Mouse (Mus musculus) intestine, embryonic 15.5 days (tissue): ENCODE measurements at regions not wholly inside any gene's neighbourhood (a gene's known extent, or its start where the extent isn't known, plus 50 kb on each side); places are given as distances from the start of the nearest gene placed in this dataset.

Experiments used
- ATAC-seq: fragments of 200-750 bp; cut with Nextera tagmentation; 2 replicates; pipeline ENCODE4 v1.8.0; 2017; ENCODE audit warnings: moderate TSS enrichment, moderate library complexity
- H3K27ac ChIP-seq: fragments of 300-500 bp; sonication (generic); 2 replicates; pipeline ENCODE4 v1.5.1; 2015; ENCODE audit warnings: mild to moderate bottlenecking, inconsistent platforms
- H3K27me3 ChIP-seq: fragments of 300-500 bp; sonication (generic); replicated peaks from 2 replicates; pipeline ENCODE4 v1.6.1; 2015; ENCODE audit warnings: inconsistent platforms
- H3K36me3 ChIP-seq: fragments of 300-500 bp; sonication (generic); 2 replicates; pipeline ENCODE4 v1.6.1; 2015; ENCODE audit warnings: inconsistent platforms
- H3K4me1 ChIP-seq: fragments of 300-500 bp; sonication (generic); replicated peaks from 2 replicates; pipeline ENCODE4 v1.6.1; 2015; ENCODE audit warnings: inconsistent platforms
- H3K4me2 ChIP-seq: fragments of 300-500 bp; sonication (generic); replicated peaks from 2 replicates; pipeline ENCODE4 v1.6.1; 2015; ENCODE audit warnings: mild to moderate bottlenecking, inconsistent platforms
- H3K4me3 ChIP-seq: fragments of 300-500 bp; sonication (generic); replicated peaks from 2 replicates; pipeline ENCODE4 v1.5.1; 2015; ENCODE audit warnings: inconsistent platforms
- H3K9ac ChIP-seq: fragments of 300-500 bp; sonication (generic); 2 replicates; pipeline ENCODE4 v1.6.1; 2015; ENCODE audit warnings: inconsistent platforms
- H3K9me3 ChIP-seq: fragments of 300-500 bp; sonication (generic); 2 replicates; pipeline ENCODE4 v1.6.1; 2016; ENCODE audit warnings: inconsistent platforms
- WGBS: fragments of 180-500 bp; shearing (Covaris S2); methylation state at CpG from one replicate; pipeline ENCODE4 v1.1.7; 2015; 5-methylcytosine and 5-hydroxymethylcytosine counted together

- Histone ChIP-seq H3K9ac (no peak overlapping the region), H3K27me3 (no peaks in the 10 kb centered on the region), H3K36me3 (no peaks in the 10 kb centered on the region), H3K4me3 (no peak overlapping the region), H3K4me1 (no peaks in the 10 kb centered on the region), H3K27ac (no peak overlapping the region), H3K9me3 (no peaks in the 10 kb centered on the region), H3K4me2 (no peak overlapping the region)
- no peak for ATAC-seq
Observed at GRCm38 (mm10) chr10:111713676-111714075, 207.6 kb downstream of the Phlda1 start.

GRCm38 (mm10) chr10:111715172-111715571 is 209.1 kb downstream of the Phlda1 start:
- no peaks in the 10 kb centered on the region for H3K9me3 ChIP-seq
- H3K4me3 ChIP-seq = no peak overlapping the region
- no peaks in the 10 kb centered on the region for H3K27me3 ChIP-seq
- H3K4me1 ChIP-seq = no peaks in the 10 kb centered on the region
- ATAC-seq = peak; percentile 63
- no peaks in the 10 kb centered on the region for H3K36me3 ChIP-seq
- H3K4me2 ChIP-seq = no peak overlapping the region
- no peak overlapping the region for H3K9ac ChIP-seq
- 41% methylated on average over 6 of the region's 6 CpGs for WGBS
- H3K27ac ChIP-seq = no peak overlapping the region

- no peaks in the 10 kb centered on the region for H3K4me1 ChIP-seq
- no peaks in the 10 kb centered on the region for H3K27me3 ChIP-seq
- ATAC-seq = no peak
- no peak overlapping the region for H3K4me3 ChIP-seq
- WGBS = 74% methylated on average over 5 of the region's 5 CpGs
- H3K9ac ChIP-seq = no peak overlapping the region
- H3K27ac ChIP-seq = no peak overlapping the region
- no peaks in the 10 kb centered on the region for H3K36me3 ChIP-seq
- H3K4me2 ChIP-seq = no peak overlapping the region
- H3K9me3 ChIP-seq = no peaks in the 10 kb centered on the region
Observed at GRCm38 (mm10) chr10:111719632-111720031, 213.5 kb downstream of the Phlda1 start.

- Histone ChIP-seq H3K4me1 (no peaks in the 10 kb centered on the region), H3K27ac (no peak overlapping the region), H3K4me3 (no peak overlapping the region), H3K9ac (no peak overlapping the region), H3K27me3 (no peaks in the 10 kb centered on the region), H3K36me3 (no peaks in the 10 kb centered on the region), H3K9me3 (no peaks in the 10 kb centered on the region), H3K4me2 (no peak overlapping the region)
- 68% methylated on average over 5 of the region's 5 CpGs for WGBS
- no peak for ATAC-seq
Observed at GRCm38 (mm10) chr10:111721068-111721467, 215.0 kb downstream of the Phlda1 start.

- Histone ChIP-seq H3K4me1 (no peaks in the 10 kb centered on the region), H3K9me3 (no peaks in the 10 kb centered on the region), H3K27ac (no peak overlapping the region), H3K4me3 (no peak overlapping the region), H3K36me3 (no peaks in the 10 kb centered on the region), H3K9ac (no peak overlapping the region), H3K4me2 (no peak overlapping the region), H3K27me3 (no peaks in the 10 kb centered on the region)
- WGBS = 77% methylated on average over 2 of the region's 2 CpGs
- no peak for ATAC-seq
Observed at GRCm38 (mm10) chr10:111723885-111724284, 217.8 kb downstream of the Phlda1 start.

GRCm38 (mm10) chr10:111724574-111725414 is 218.7 kb downstream of the Phlda1 start:
- Histone ChIP-seq H3K4me1 (no peaks in the 10 kb centered on the region), H3K4me3 (no peak overlapping the region), H3K9ac (no peak overlapping the region), H3K9me3 (no peaks in the 10 kb centered on the region), H3K27ac (no peak overlapping the region; the same call in 1 of the 2 replicates), H3K36me3 (no peaks in the 10 kb centered on the region), H3K4me2 (no peak overlapping the region), H3K27me3 (no peaks in the 10 kb centered on the region)
- WGBS = 54% methylated on average over 7 of the region's 7 CpGs
- ATAC-seq = no peak

- ATAC-seq = no peak
- WGBS = 51% methylated on average over 3 of the region's 3 CpGs
- H3K9me3 ChIP-seq = no peaks in the 10 kb centered on the region
Observed at GRCm38 (mm10) chr10:111736026-111736425, 229.9 kb downstream of the Phlda1 start.

GRCm38 (mm10) chr10:111739471-111740138 is 232.9 kb upstream of the Krr1 start:
- no peaks in the 10 kb centered on the region for H3K9me3 ChIP-seq
- no peak overlapping the region for H3K27ac ChIP-seq
- peak; percentile 87 for ATAC-seq
- H3K36me3 ChIP-seq = no peaks in the 10 kb centered on the region
- H3K9ac ChIP-seq = no peak overlapping the region
- H3K4me3 ChIP-seq = no peak overlapping the region
- no peaks in the 10 kb centered on the region for H3K4me1 ChIP-seq
- H3K27me3 ChIP-seq = no peaks in the 10 kb centered on the region
- no peak overlapping the region for H3K4me2 ChIP-seq
- 28% methylated on average over 5 of the region's 5 CpGs for WGBS

More at GRCm38 (mm10) chr10:111736026-111736425, 229.9 kb downstream of the Phlda1 start:
- H3K4me3 ChIP-seq = no peak overlapping the region
- no peak overlapping the region for H3K27ac ChIP-seq
- H3K4me2 ChIP-seq = no peak overlapping the region
- H3K36me3 ChIP-seq = no peaks in the 10 kb centered on the region
- no peak overlapping the region for H3K9ac ChIP-seq
- H3K4me1 ChIP-seq = no peaks in the 10 kb centered on the region
- H3K27me3 ChIP-seq = no peaks in the 10 kb centered on the region

- WGBS = 66% methylated on average over 9 of the region's 9 CpGs
- Histone ChIP-seq H3K27ac (no peak overlapping the region), H3K4me3 (no peak overlapping the region), H3K9me3 (no peaks in the 10 kb centered on the region), H3K4me2 (no peak overlapping the region), H3K27me3 (no peaks in the 10 kb centered on the region), H3K9ac (no peak overlapping the region), H3K36me3 (no peaks in the 10 kb centered on the region), H3K4me1 (no peaks in the 10 kb centered on the region)
- ATAC-seq = no peak
Observed at GRCm38 (mm10) chr10:111740586-111741265, 231.7 kb upstream of the Krr1 start.

- H3K27me3 ChIP-seq = no peaks in the 10 kb centered on the region
- H3K4me1 ChIP-seq = no peaks in the 10 kb centered on the region
- no peaks in the 10 kb centered on the region for H3K9me3 ChIP-seq
- no peak overlapping the region for H3K4me3 ChIP-seq
- no peak overlapping the region for H3K27ac ChIP-seq
- H3K4me2 ChIP-seq = no peak overlapping the region
- H3K9ac ChIP-seq = no peak overlapping the region
- no peaks in the 10 kb centered on the region for H3K36me3 ChIP-seq
- no peak; the same call in 1 of the 2 replicates for ATAC-seq
- WGBS = 77% methylated on average over 5 of the region's 5 CpGs
Observed at GRCm38 (mm10) chr10:111741301-111741945, 231.0 kb upstream of the Krr1 start.

GRCm38 (mm10) chr10:111743291-111743690 is 229.2 kb upstream of the Krr1 start:
- H3K36me3 ChIP-seq = no peaks in the 10 kb centered on the region
- 68% methylated on average over 9 of the region's 9 CpGs for WGBS
- no peaks in the 10 kb centered on the region for H3K4me1 ChIP-seq
- no peak overlapping the region for H3K4me3 ChIP-seq
- H3K4me2 ChIP-seq = no peak overlapping the region
- no peaks in the 10 kb centered on the region for H3K27me3 ChIP-seq
- ATAC-seq = no peak
- H3K9ac ChIP-seq = no peak overlapping the region
- no peaks in the 10 kb centered on the region for H3K9me3 ChIP-seq
- no peak overlapping the region for H3K27ac ChIP-seq

GRCm38 (mm10) chr10:111745116-111745515 is 227.3 kb upstream of the Krr1 start:
- 91% methylated on average over 3 of the region's 3 CpGs for WGBS
- no peaks in the 10 kb centered on the region for H3K9me3 ChIP-seq

More at GRCm38 (mm10) chr10:111745116-111745515, 227.3 kb upstream of the Krr1 start:
- Histone ChIP-seq H3K27me3 (no peaks in the 10 kb centered on the region), H3K9ac (no peak overlapping the region), H3K4me1 (no peaks in the 10 kb centered on the region), H3K36me3 (no peaks in the 10 kb centered on the region), H3K27ac (no peak overlapping the region), H3K4me3 (no peak overlapping the region), H3K4me2 (no peak overlapping the region)
- no peak for ATAC-seq
